Mouse (Mus musculus) gastrocnemius, postnatal 14 days (tissue): ENCODE measurements at regions not wholly inside any gene's neighbourhood (a gene's known extent, or its start where the extent isn't known, plus 50 kb on each side); places are given as distances from the start of the nearest gene placed in this dataset.

Source experiments
- DNase-seq: peaks from one replicate; pipeline ENCODE4 v3.0.0; 2021; ENCODE audit warnings: mixed read lengths
- intact Hi-C: fragments of 180-260 bp; cut with DNase I; formaldehyde crosslinking; loops from one replicate; pipeline ENCODE4 v1.15.1; 2025; ENCODE audit warnings: low total_unique reads

- no peak for DNase-seq
- intact Hi-C loops: no loop called here
Observed at GRCm38 (mm10) chr5:12213448-12213847, 169.7 kb upstream of the Sema3d start.

- intact Hi-C loops: no loop called here
- no peak for DNase-seq
Observed at GRCm38 (mm10) chr5:12219424-12220107, 163.6 kb upstream of the Sema3d start.

- intact Hi-C loops: no loop called here
Observed at GRCm38 (mm10) chr5:12222622-12223021, 160.6 kb upstream of the Sema3d start.

GRCm38 (mm10) chr5:12233377-12234096 lies 149.6 kb upstream of the Sema3d start:
- no peak for DNase-seq
- intact Hi-C loops: no loop called here

More at GRCm38 (mm10) chr5:12222622-12223021, 160.6 kb upstream of the Sema3d start:
- no peak for DNase-seq

- intact Hi-C loops: no loop called here
- DNase-seq: no peak
Observed at GRCm38 (mm10) chr5:12243179-12243805, 139.9 kb upstream of the Sema3d start.

- intact Hi-C loops: no loop called here
- DNase-seq: no peak
Observed at GRCm38 (mm10) chr5:12293685-12294084, 89.5 kb upstream of the Sema3d start.

GRCm38 (mm10) chr5:12297331-12297730 lies 85.9 kb upstream of the Sema3d start:
- no peak for DNase-seq
- intact Hi-C loops: no loop called here

- intact Hi-C loops: no loop called here
- DNase-seq: no peak
Observed at GRCm38 (mm10) chr5:12301833-12302808, 81.1 kb upstream of the Sema3d start.

GRCm38 (mm10) chr5:12309408-12309807 lies 73.8 kb upstream of the Sema3d start:
- intact Hi-C loops: no loop called here
- DNase-seq: no peak

GRCm38 (mm10) chr5:12332648-12333305 lies 50.4 kb upstream of the Sema3d start:
- no peak for DNase-seq
- intact Hi-C loops: no loop called here
